Mouse (Mus musculus): ENCODE measurements at regions not wholly inside any gene's neighbourhood (a gene's known extent, or its start where the extent isn't known, plus 50 kb on each side); places are given as distances from the start of the nearest gene placed in this dataset.

DNA sequence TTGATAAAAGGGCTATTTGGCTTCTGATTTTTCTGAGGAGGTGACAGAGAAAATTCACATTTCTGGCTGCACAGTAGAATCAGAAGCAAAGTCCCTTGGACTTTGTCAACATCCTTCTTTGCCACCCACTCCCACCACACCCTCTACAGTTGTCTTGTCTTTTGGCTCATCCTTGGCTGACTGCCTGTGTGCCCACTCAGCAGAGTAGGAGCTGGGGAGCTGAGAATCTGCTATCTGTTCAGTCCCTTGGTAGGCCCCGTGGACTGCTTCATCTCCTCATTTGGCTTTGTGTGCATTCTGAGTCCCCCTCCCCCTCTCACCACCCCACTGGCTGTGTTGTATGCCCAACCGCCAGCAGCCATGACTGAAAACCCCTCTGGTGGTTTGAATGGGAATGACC is 197.2 kb downstream of the Fam173b start:
- H3K36me3 ChIP-seq (ENCODE audit: control insufficient read depth, insufficient read depth, low read length), result no peaks in the 10 kb centered on the region
- no peak overlapping the region for H3K4me2 ChIP-seq (ENCODE audit: low read length)
- no peak overlapping the region for H3K27ac ChIP-seq (replicated peaks; ENCODE audit: low read depth, low read length)
- WGBS, result 74% methylated on average over 2 of the region's 2 CpGs
- no peak overlapping the region for H3K9ac ChIP-seq (replicated peaks; ENCODE audit: low read length)
- no peaks in the 10 kb centered on the region for H3K4me1 ChIP-seq (ENCODE audit: control insufficient read depth, insufficient read depth, low read length)
- DNase-seq (no peak), ATAC-seq (ENCODE audit: low FRiP score, low TSS enrichment) (no peak)
- H3K27me3 ChIP-seq (ENCODE audit: control insufficient read depth, insufficient read depth, low read length), result no peaks in the 10 kb centered on the region
- H3K4me3 ChIP-seq (replicated peaks; ENCODE audit: low read depth, low read length), result no peak overlapping the region
- no peaks in the 10 kb centered on the region for H3K9me3 ChIP-seq (ENCODE audit: control insufficient read depth, low read length)

DNA sequence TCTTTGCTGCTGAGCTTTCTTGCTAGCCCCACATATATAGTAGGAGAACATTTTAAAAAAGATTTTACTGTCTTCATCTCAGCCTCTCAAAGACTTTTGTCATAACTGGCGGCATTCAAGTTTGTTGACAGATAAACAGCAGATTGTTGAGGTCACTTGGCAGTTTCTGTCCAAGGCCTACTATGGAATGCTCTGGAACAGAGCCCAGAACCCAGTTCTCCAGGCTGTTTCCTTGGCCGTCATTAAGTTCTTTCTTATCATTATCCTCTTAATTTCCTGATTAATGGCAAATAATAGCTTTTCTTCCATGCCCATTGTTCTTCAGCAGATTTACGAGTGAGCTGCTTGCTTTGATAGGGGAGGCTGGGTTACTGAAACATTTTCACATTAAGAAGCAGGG is 203.9 kb downstream of the Fam173b start:
- DNase-seq, result no peak

DNA sequence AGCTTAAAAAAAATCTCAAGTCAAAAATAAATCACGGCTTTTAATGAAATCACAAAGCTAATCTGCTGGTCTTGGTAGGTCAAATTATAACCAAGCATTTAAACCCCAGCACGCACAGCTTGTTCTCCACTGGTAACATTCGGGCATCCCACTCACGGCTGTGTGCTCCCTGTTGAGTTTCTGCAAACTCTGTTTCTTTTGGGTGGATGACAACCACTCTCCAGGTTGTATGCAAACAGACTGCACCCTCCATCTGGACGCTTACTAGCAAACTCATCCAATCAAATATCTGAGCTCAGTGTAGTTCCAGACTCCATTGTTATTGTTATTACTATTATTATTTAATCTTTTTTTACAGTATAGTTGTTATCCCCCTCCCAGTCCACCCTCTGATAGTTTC is 213.9 kb downstream of the Fam173b start:
- no peak overlapping the region for H3K4me3 ChIP-seq (replicated peaks; ENCODE audit: low read depth, low read length)
- H3K36me3 ChIP-seq (ENCODE audit: control insufficient read depth, insufficient read depth, low read length), result no peaks in the 10 kb centered on the region
- H3K27me3 ChIP-seq (ENCODE audit: control insufficient read depth, insufficient read depth, low read length), result no peaks in the 10 kb centered on the region
- H3K4me2 ChIP-seq (ENCODE audit: low read length), result no peak overlapping the region
- no peaks in the 10 kb centered on the region for H3K9me3 ChIP-seq (ENCODE audit: control insufficient read depth, low read length)
- whole genome bisulfite sequencing, result 91% methylated on average over 5 of the region's 5 CpGs
- DNase-seq (no peak), ATAC-seq (ENCODE audit: low FRiP score, low TSS enrichment) (no peak)
- H3K27ac ChIP-seq (replicated peaks; ENCODE audit: low read depth, low read length), result no peak overlapping the region
- no peaks in the 10 kb centered on the region for H3K4me1 ChIP-seq (ENCODE audit: control insufficient read depth, insufficient read depth, low read length)
- no peak overlapping the region for H3K9ac ChIP-seq (replicated peaks; ENCODE audit: low read length)

More for the DNA sequence above, 203.9 kb downstream of the Fam173b start:
- Histone ChIP-seq H3K4me2 (ENCODE audit: low read length) (no peak overlapping the region), H3K4me3 (replicated peaks; ENCODE audit: low read depth, low read length) (no peak overlapping the region), H3K9ac (replicated peaks; ENCODE audit: low read length) (no peak overlapping the region), H3K36me3 (ENCODE audit: control insufficient read depth, insufficient read depth, low read length) (no peaks in the 10 kb centered on the region), H3K27ac (replicated peaks; ENCODE audit: low read depth, low read length) (no peak overlapping the region), H3K9me3 (ENCODE audit: control insufficient read depth, low read length) (no peaks in the 10 kb centered on the region), H3K4me1 (ENCODE audit: control insufficient read depth, insufficient read depth, low read length) (no peaks in the 10 kb centered on the region), H3K27me3 (ENCODE audit: control insufficient read depth, insufficient read depth, low read length) (no peaks in the 10 kb centered on the region)
- no peak for ATAC-seq (ENCODE audit: low FRiP score, low TSS enrichment)
- 82% methylated on average over 3 of the region's 3 CpGs for WGBS

DNA sequence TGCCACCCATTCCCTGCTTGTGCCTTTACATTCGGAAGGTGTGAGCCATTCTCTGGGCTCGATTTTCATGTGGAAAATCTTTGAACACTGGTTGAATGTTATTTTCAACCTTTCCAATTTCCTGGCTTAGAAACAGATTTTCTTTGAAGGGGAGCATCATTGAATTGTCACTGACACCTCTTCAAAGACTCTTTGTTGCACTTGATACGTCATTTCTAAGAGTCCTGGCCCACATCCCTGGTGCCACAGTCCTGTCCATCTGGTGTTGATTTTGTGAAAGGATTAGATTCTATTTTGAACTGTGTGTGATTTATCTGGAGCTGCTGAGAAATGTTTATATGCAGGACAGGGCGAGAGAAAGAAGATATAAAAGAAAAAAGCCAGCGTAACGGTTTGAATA is 217.6 kb downstream of the Fam173b start:
- no peak overlapping the region for H3K4me3 ChIP-seq (replicated peaks; ENCODE audit: low read depth, low read length)
- H3K27ac ChIP-seq (replicated peaks; ENCODE audit: low read depth, low read length), result no peak overlapping the region
- no peaks in the 10 kb centered on the region for H3K9me3 ChIP-seq (ENCODE audit: control insufficient read depth, low read length)
- WGBS, result 62% methylated on average over 6 of the region's 6 CpGs
- no peaks in the 10 kb centered on the region for H3K36me3 ChIP-seq (ENCODE audit: control insufficient read depth, insufficient read depth, low read length)
- H3K4me2 ChIP-seq (ENCODE audit: low read length), result no peak overlapping the region
- no peak for DNase-seq
- no peaks in the 10 kb centered on the region for H3K4me1 ChIP-seq (ENCODE audit: control insufficient read depth, insufficient read depth, low read length)
- H3K27me3 ChIP-seq (ENCODE audit: control insufficient read depth, insufficient read depth, low read length), result no peaks in the 10 kb centered on the region
- H3K9ac ChIP-seq (replicated peaks; ENCODE audit: low read length), result no peak overlapping the region
- ATAC-seq (ENCODE audit: low FRiP score, low TSS enrichment), result no peak

DNA sequence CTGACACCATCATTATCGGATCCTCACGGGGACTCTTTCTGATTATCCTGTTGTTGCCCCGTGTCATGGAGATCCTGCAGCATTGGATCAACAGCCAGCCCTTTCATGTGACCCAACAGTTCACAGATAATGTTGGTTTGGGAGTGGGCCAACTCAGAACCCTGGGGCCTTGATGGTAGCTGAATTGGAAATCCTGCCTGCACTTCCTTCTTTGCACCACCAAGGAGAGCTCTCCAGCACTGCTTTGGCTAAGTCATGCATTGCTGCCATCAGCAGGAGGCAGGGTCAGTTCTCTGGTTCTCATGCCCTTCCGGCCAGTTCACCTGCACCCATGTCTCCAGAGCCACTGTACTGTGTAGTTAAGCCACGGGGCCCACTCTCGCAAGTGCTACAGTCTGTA is 225.6 kb downstream of the Fam173b start:
- DNase-seq, result no peak
- ATAC-seq (ENCODE audit: low FRiP score, low TSS enrichment), result no peak
- no peak overlapping the region for H3K27ac ChIP-seq (replicated peaks; ENCODE audit: low read depth, low read length)
- H3K36me3 ChIP-seq (ENCODE audit: control insufficient read depth, insufficient read depth, low read length), result no peaks in the 10 kb centered on the region
- no peak overlapping the region for H3K9ac ChIP-seq (replicated peaks; ENCODE audit: low read length)
- H3K4me1 ChIP-seq (ENCODE audit: control insufficient read depth, insufficient read depth, low read length), result no peaks in the 10 kb centered on the region
- WGBS, result 93% methylated on average over 6 of the region's 6 CpGs
- no peak overlapping the region for H3K4me2 ChIP-seq (ENCODE audit: low read length)
- no peak overlapping the region for H3K4me3 ChIP-seq (replicated peaks; ENCODE audit: low read depth, low read length)
- no peaks in the 10 kb centered on the region for H3K9me3 ChIP-seq (ENCODE audit: control insufficient read depth, low read length)
- no peaks in the 10 kb centered on the region for H3K27me3 ChIP-seq (ENCODE audit: control insufficient read depth, insufficient read depth, low read length)

DNA sequence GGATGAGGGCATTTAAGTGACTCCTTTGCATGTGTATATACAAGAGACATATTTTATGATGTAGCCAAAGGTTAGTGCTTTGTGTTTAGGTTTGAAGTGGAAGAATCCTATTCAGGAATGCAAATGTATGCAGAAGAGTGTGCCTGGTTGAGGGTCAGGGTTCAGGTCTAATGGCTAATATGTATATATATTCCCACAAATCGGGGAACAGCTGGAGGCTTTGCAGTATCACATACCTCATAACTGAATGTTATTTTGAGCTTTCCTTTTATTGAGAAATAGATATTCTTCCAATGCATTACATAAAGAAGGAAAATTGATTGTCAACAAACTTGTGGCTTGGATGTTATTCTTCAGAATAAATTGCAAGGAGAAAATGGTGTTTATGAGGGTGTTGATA is 239.9 kb downstream of the Fam173b start:
- Histone ChIP-seq H3K9me3 (ENCODE audit: control insufficient read depth, low read length) (no peaks in the 10 kb centered on the region), H3K4me1 (ENCODE audit: control insufficient read depth, insufficient read depth, low read length) (no peaks in the 10 kb centered on the region), H3K36me3 (ENCODE audit: control insufficient read depth, insufficient read depth, low read length) (no peaks in the 10 kb centered on the region), H3K27me3 (ENCODE audit: control insufficient read depth, insufficient read depth, low read length) (no peaks in the 10 kb centered on the region), H3K4me2 (ENCODE audit: low read length) (no peak overlapping the region), H3K27ac (replicated peaks; ENCODE audit: low read depth, low read length) (no peak overlapping the region), H3K9ac (replicated peaks; ENCODE audit: low read length) (no peak overlapping the region), H3K4me3 (replicated peaks; ENCODE audit: low read depth, low read length) (no peak overlapping the region)
- 94% methylated on average over 1 of the region's 1 CpGs for WGBS
- DNase-seq (no peak), ATAC-seq (ENCODE audit: low FRiP score, low TSS enrichment) (no peak)

DNA sequence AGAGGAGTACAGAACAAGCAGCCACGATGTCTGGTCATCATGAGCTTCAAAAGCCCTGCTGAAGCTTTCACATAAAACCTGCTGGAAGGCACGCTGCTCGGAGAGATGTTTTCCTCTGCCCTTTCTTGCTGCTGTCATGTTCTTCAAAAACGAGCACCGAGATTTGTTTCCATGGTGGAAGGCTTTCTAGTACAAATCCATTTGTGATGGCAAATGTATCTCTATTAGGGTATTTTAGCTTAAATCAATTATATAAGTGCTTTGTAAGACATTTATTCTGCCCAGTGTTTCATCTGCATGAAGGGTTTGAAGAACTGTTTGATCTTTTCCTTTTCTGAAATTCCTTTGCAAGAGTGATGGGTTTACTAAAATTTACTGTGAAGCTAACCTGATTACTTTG is 253.1 kb downstream of the Fam173b start:
- ATAC-seq (ENCODE audit: low FRiP score, low TSS enrichment), result no peak
- Histone ChIP-seq H3K9ac (replicated peaks; ENCODE audit: low read length) (no peak overlapping the region), H3K4me3 (replicated peaks; ENCODE audit: low read depth, low read length) (no peak overlapping the region), H3K36me3 (ENCODE audit: control insufficient read depth, insufficient read depth, low read length) (no peaks in the 10 kb centered on the region), H3K4me1 (ENCODE audit: control insufficient read depth, insufficient read depth, low read length) (no peaks in the 10 kb centered on the region), H3K27ac (replicated peaks; ENCODE audit: low read depth, low read length) (no peak overlapping the region), H3K27me3 (ENCODE audit: control insufficient read depth, insufficient read depth, low read length) (no peaks in the 10 kb centered on the region), H3K9me3 (ENCODE audit: control insufficient read depth, low read length) (no peaks in the 10 kb centered on the region), H3K4me2 (ENCODE audit: low read length) (no peak overlapping the region)
- peak; percentile 21 for DNase-seq
- WGBS, result 36% methylated on average over 5 of the region's 5 CpGs

DNA sequence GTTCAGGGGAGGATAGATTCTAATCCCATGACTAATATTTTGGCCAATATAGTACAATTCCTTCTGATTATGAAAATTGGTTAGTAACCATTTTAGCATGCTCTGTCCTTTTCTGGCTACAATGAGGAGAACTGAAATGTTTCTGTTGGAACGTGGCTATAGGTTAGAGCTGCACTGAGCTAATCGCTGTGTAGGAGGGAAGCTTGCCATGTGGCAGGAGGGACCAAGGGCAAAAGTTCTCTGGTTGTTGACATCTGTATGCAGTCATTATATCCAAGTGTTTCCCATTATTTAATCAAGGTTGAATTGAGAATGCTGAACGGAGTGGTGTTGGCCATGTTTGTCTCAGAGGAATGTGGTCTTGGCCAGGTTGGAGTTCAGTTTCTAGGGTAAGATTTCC is 253.5 kb downstream of the Fam173b start:
- WGBS, result 65% methylated on average over 3 of the region's 3 CpGs
- H3K9ac ChIP-seq (replicated peaks; ENCODE audit: low read length), result no peak overlapping the region
- no peak; the same call in 1 of the 2 replicates for ATAC-seq (ENCODE audit: low FRiP score, low TSS enrichment)
- H3K27ac ChIP-seq (replicated peaks; ENCODE audit: low read depth, low read length), result no peak overlapping the region
- no peaks in the 10 kb centered on the region for H3K27me3 ChIP-seq (ENCODE audit: control insufficient read depth, insufficient read depth, low read length)
- peak; percentile 21 for DNase-seq
- no peaks in the 10 kb centered on the region for H3K36me3 ChIP-seq (ENCODE audit: control insufficient read depth, insufficient read depth, low read length)
- no peaks in the 10 kb centered on the region for H3K9me3 ChIP-seq (ENCODE audit: control insufficient read depth, low read length)
- no peaks in the 10 kb centered on the region for H3K4me1 ChIP-seq (ENCODE audit: control insufficient read depth, insufficient read depth, low read length)
- no peak overlapping the region for H3K4me2 ChIP-seq (ENCODE audit: low read length)
- H3K4me3 ChIP-seq (replicated peaks; ENCODE audit: low read depth, low read length), result no peak overlapping the region

DNA sequence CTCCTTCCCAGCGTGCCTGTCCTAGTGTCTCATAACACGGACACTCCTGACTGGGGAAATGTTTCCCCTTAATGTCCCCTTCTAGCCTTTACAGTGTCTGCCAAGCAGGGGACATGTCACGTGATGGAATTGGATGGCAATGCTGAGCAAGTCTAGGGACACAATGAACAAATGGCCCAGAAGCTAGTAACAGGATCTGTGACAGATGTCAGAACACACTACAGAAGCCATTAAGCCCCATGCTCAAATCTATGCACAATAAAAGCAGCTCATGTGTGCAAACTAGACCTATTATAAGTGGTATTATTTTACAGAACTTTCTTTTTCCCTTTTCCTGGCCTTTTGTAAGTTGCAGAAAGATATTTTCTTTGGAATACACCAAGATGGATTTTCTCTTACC is 267.4 kb downstream of the Fam173b start:
- ATAC-seq (ENCODE audit: low FRiP score, low TSS enrichment) (no peak), DNase-seq (no peak)
- Histone ChIP-seq H3K27ac (replicated peaks; ENCODE audit: low read depth, low read length) (no peak overlapping the region), H3K9me3 (ENCODE audit: control insufficient read depth, low read length) (no peaks in the 10 kb centered on the region), H3K4me2 (ENCODE audit: low read length) (no peak overlapping the region), H3K4me3 (replicated peaks; ENCODE audit: low read depth, low read length) (no peak overlapping the region), H3K27me3 (ENCODE audit: control insufficient read depth, insufficient read depth, low read length) (no peaks in the 10 kb centered on the region), H3K4me1 (ENCODE audit: control insufficient read depth, insufficient read depth, low read length) (no peaks in the 10 kb centered on the region), H3K36me3 (ENCODE audit: control insufficient read depth, insufficient read depth, low read length) (no peaks in the 10 kb centered on the region), H3K9ac (replicated peaks; ENCODE audit: low read length) (no peak overlapping the region)
- WGBS, result 85% methylated on average over 3 of the region's 3 CpGs
